Mouse (Mus musculus) spleen, embryonic (tissue): ENCODE measurements around the gene Spem2.

Experiments used
- CTCF ChIA-PET: fragments of 350-600 bp; sonication (Branson Sonifier 250); formaldehyde crosslinking; loops from one replicate; lab custom pipeline; 2022; lab: Charles Lee

Gene Spem2

GRCm38 (mm10) chr11:69766872-69767624 is 51.2 kb downstream of the Spem2 start:
- CTCF ChIA-PET, result interaction anchor here (0.6 kb wide), 1 partner anchor 26 kb away, joined by 3 read pairs; no protein-coding TSS in a partner anchor
